15 mouse cellular contexts compared by ENCODE assay signal in the genomic region with DNA sequence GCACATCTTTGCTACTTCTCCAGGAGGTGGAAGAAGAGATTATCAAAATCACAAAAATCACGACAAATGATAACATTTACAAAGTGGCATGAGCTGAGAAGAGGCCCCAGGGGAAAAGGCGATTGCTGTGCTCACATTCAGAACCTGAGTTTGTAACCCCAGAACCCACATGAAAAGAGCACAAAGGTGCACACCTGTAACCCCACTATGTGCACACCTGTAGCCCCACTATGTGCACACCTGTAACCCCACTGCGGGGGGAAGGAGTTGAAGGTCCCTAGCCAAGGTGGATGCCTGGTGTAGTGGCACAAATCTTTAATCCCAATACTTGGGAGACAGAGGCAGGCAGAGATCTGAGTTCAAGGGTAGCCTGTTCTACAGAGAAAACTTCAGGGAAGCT. TPM values are rescaled to one million over a fixed set of nuclear protein-coding genes. Genes with fewer than 3 reads are reported as not detected.
A peak's percentile ranks its signal among the peaks of the same experiment; 100 is the strongest.
DNase-seq lines count a peak whose midpoint lies in the region; ATAC-seq and TF ChIP-seq lines count a peak whose summit lies in the region.
"Had no signal": no experiment of that assay in that cellular context is flagged by ENCODE, and none has a peak within 500 bp of the region (broad histone marks: within the 10 kb centered on the region; RNA-seq: fewer than 3 reads in every experiment).

No protein-coding gene starts in this region.

- H3K9ac ChIP-seq in MEL (ENCODE audit: control insufficient read depth, low read depth, low read length, poor library complexity, severe bottlenecking) = no peak overlapping the region
- no peak overlapping the region for H3K9ac ChIP-seq in midbrain, embryonic 14.5 days (replicated peaks; ENCODE audit: low read length)
- H3K9ac ChIP-seq: embryonic facial prominence, embryonic 13.5 days; embryonic facial prominence, embryonic 15.5 days; forebrain, embryonic 12.5 days had no signal

- no peak for TF ChIP-seq EP300 in MEL (IDR thresholded peaks at IDR 0.05; ENCODE audit: low read depth in 1 of 2, low read length in 2 of 2)

- no peaks in the 10 kb centered on the region for H3K79me2 ChIP-seq in MEL (ENCODE audit: control insufficient read depth, insufficient read depth, low read length, poor library complexity)

- H3K9me3 ChIP-seq in heart, embryonic 10.5 days = no peaks in the 10 kb centered on the region
- H3K9me3 ChIP-seq in MEL (replicated peaks; ENCODE audit: insufficient read depth, low read length) = no peaks in the 10 kb centered on the region
- H3K9me3 ChIP-seq in midbrain, embryonic 14.5 days (ENCODE audit: control insufficient read depth, low read length) = no peaks in the 10 kb centered on the region
- H3K9me3 ChIP-seq: embryonic facial prominence, embryonic 13.5 days; embryonic facial prominence, embryonic 15.5 days; forebrain, embryonic 10.5 days; forebrain, embryonic 12.5 days had no signal

- H3K4me3 ChIP-seq in heart, embryonic 10.5 days = no peak overlapping the region
- H3K4me3 ChIP-seq in MEL (ENCODE audit: control insufficient read depth in 1 of 2, insufficient read depth in 1 of 2, low read depth in 2 of 2, low read length in 2 of 2) = no peak overlapping the region
- H3K4me3 ChIP-seq in midbrain, embryonic 14.5 days (replicated peaks; ENCODE audit: low read depth, low read length) = no peak overlapping the region
- H3K4me3 ChIP-seq: embryonic facial prominence, embryonic 13.5 days; embryonic facial prominence, embryonic 15.5 days; erythroblast, embryonic 14.5 days; forebrain, embryonic 10.5 days; forebrain, embryonic 12.5 days had no signal

- TF ChIP-seq RAD21 in MEL (IDR thresholded peaks at IDR 0.05; ENCODE audit: low read depth, low read length) = no peak

- no peak overlapping the region for H3K27ac ChIP-seq in heart, embryonic 10.5 days
- no peak overlapping the region for H3K27ac ChIP-seq in MEL (ENCODE audit: control insufficient read depth, low read depth, low read length)
- H3K27ac ChIP-seq in midbrain, embryonic 14.5 days (replicated peaks; ENCODE audit: low read depth, low read length) = no peak overlapping the region
- H3K27ac ChIP-seq: embryonic facial prominence, embryonic 13.5 days; embryonic facial prominence, embryonic 15.5 days; forebrain, embryonic 10.5 days; forebrain, embryonic 12.5 days had no signal

- no peak overlapping the region for H3K4me2 ChIP-seq in midbrain, embryonic 14.5 days (ENCODE audit: low read length)
- H3K4me2 ChIP-seq: embryonic facial prominence, embryonic 13.5 days; embryonic facial prominence, embryonic 15.5 days; forebrain, embryonic 12.5 days had no signal

- DNase-seq in cerebellum, adult 9-10 months = peak; percentile 22
- no peak for DNase-seq in cerebellum, postnatal 10 days
- DNase-seq in heart, embryonic 10.5 days (ENCODE audit: low spot score) = peak; percentile 56
- DNase-seq in heart, postnatal 36 days = no peak
- no peak for DNase-seq in MEL (ENCODE audit: low read depth, low spot score)
- DNase-seq in midbrain, embryonic 14.5 days = no peak
- DNase-seq: adrenal gland, adult 2 months had no signal

- WGBS in heart, embryonic 10.5 days = 67% methylated on average over 3 of the region's 3 CpGs
- WGBS in midbrain, embryonic 14.5 days = 79% methylated on average over 3 of the region's 3 CpGs

- no peaks in the 10 kb centered on the region for H3K27me3 ChIP-seq in heart, embryonic 10.5 days (ENCODE audit: insufficient read depth, poor library complexity, severe bottlenecking)
- H3K27me3 ChIP-seq in MEL (ENCODE audit: control insufficient read depth in 1 of 2, insufficient read depth in 2 of 2, low read length in 2 of 2) = no peaks in the 10 kb centered on the region
- H3K27me3 ChIP-seq in midbrain, embryonic 14.5 days (ENCODE audit: control insufficient read depth, insufficient read depth, low read length) = no peaks in the 10 kb centered on the region
- H3K27me3 ChIP-seq: embryonic facial prominence, embryonic 13.5 days; embryonic facial prominence, embryonic 15.5 days; forebrain, embryonic 12.5 days had no signal

- intact Hi-C loops in heart, postnatal 36 days (cut with DNase I) = loop anchor here (5.0 kb wide), 1 partner anchor 84 kb away; no protein-coding TSS in a partner anchor

- no peaks in the 10 kb centered on the region for H3K36me3 ChIP-seq in heart, embryonic 10.5 days
- no peaks in the 10 kb centered on the region for H3K36me3 ChIP-seq in MEL (ENCODE audit: control insufficient read depth in 1 of 2, insufficient read depth in 2 of 2, low read length in 2 of 2)
- H3K36me3 ChIP-seq in midbrain, embryonic 14.5 days (ENCODE audit: control insufficient read depth, insufficient read depth, low read length) = no peaks in the 10 kb centered on the region
- H3K36me3 ChIP-seq: embryonic facial prominence, embryonic 13.5 days; embryonic facial prominence, embryonic 15.5 days; forebrain, embryonic 10.5 days; forebrain, embryonic 12.5 days; G1E had no signal

- H3K4me1 ChIP-seq in heart, embryonic 10.5 days = no peaks in the 10 kb centered on the region
- H3K4me1 ChIP-seq in MEL (ENCODE audit: control insufficient read depth in 1 of 2, insufficient read depth in 2 of 2, low read length in 2 of 2) = no peaks in the 10 kb centered on the region
- H3K4me1 ChIP-seq in midbrain, embryonic 14.5 days (ENCODE audit: control insufficient read depth, insufficient read depth, low read length) = no peaks in the 10 kb centered on the region
- H3K4me1 ChIP-seq: embryonic facial prominence, embryonic 13.5 days; embryonic facial prominence, embryonic 15.5 days; forebrain, embryonic 10.5 days; forebrain, embryonic 12.5 days had no signal

- TF ChIP-seq POLR2A in MEL (IDR thresholded peaks at IDR 0.05; ENCODE audit: control insufficient read depth in 1 of 2, insufficient read depth in 1 of 2, low read depth in 1 of 2, low read length in 2 of 2, poor library complexity in 1 of 2) = no peak

- ATAC-seq in midbrain, embryonic 14.5 days (ENCODE audit: low FRiP score, low TSS enrichment) = no peak
- ATAC-seq: forebrain, embryonic 14.5 days; forebrain, embryonic 16.5 days had no signal

- no peak for TF ChIP-seq CTCF in MEL (IDR thresholded peaks at IDR 0.05 in 2 of 3, conservative IDR thresholded peaks at IDR 0.05 in 1 of 3; ENCODE audit: control insufficient read depth in 1 of 3, insufficient read depth in 1 of 3, low read depth in 2 of 3, low read length in 3 of 3, poor library complexity in 1 of 3, severe bottlenecking in 1 of 3)

TF ChIP-seq in MEL, 35 proteins besides CTCF, POLR2A, EP300 and RAD21:
- TF ChIP-seq GABPA (IDR thresholded peaks at IDR 0.05; ENCODE audit: low read depth, low read length) (no peak), ZKSCAN1 (IDR thresholded peaks at IDR 0.05; ENCODE audit: low read depth, low read length) (peak; percentile 76; the same call in 1 of the 2 replicates), USF1 (IDR thresholded peaks at IDR 0.05; ENCODE audit: low read depth, low read length) (no peak), MEF2A (IDR thresholded peaks at IDR 0.05; ENCODE audit: extremely low read depth, insufficient replicate concordance, low read depth, low read length, poor library complexity, severe bottlenecking) (no peak)

RNA-seq across cellular contexts. Expression of a gene that starts 23.4 kb away (rescaled TPM):
- polyA plus RNA-seq in heart, embryonic 10.5 days (2016; fragmentation: Nextera tagmentation; extraction: Ambion mirVana) = 4.5 and 5.1 TPM in 2 replicates
- 1 to 10 TPM; 3.5 to 4.5 TPM for total RNA-seq in heart, postnatal 36 days (2021)
- total RNA-seq in MEL (2012; rRNA removed) = not detected in 2 replicates
- polyA plus RNA-seq in MEL (2012; ENCODE audit: insufficient read depth in 1 of 2, insufficient read length in 2 of 2, low read depth in 1 of 2, low replicate concordance in 2 of 2, missing spikeins in 1 of 2) = not detected
- polyA plus RNA-seq in midbrain, embryonic 14.5 days (2014; fragmentation: Nextera tagmentation; extraction: Ambion mirVana) = 10.3 and 13.5 TPM in 2 replicates
- total RNA-seq: G1E had no signal
- polyA plus RNA-seq: G1E had no signal

Comparison
In these comparisons a context has a peak if more than half of its experiments do, and no peak if none do; other contexts are left out.
1. DNase-seq: peak in cerebellum, adult 9-10 months (single experiment) and heart, embryonic 10.5 days (single experiment); none in cerebellum, postnatal 10 days (0 of 2), heart, postnatal 36 days (0 of 2), MEL (single experiment) and midbrain, embryonic 14.5 days (single experiment).